Mouse (Mus musculus) midbrain, postnatal 0 days (tissue): ENCODE measurements at regions not wholly inside any gene's neighbourhood (a gene's known extent, or its start where the extent isn't known, plus 50 kb on each side); places are given as distances from the start of the nearest gene placed in this dataset.

ENCODE experiments used
- ATAC-seq: fragments of 200-750 bp; cut with Nextera tagmentation; 2 replicates; pipeline ENCODE4 v1.8.0; 2017; ENCODE audit warnings: moderate number of reproducible peaks, mild to moderate bottlenecking, moderate TSS enrichment, moderate library complexity; ENCODE audit not compliant: low FRiP score
- DNase-seq: peaks from one replicate; pipeline ENCODE4 v3.0.0-alpha.2; 2015; ENCODE audit warnings: low spot score
- H3K27ac ChIP-seq: fragments of 300-500 bp; sonication (generic); 2 replicates; pipeline ENCODE4 v1.5.1; 2014; ENCODE audit warnings: low read depth, mild to moderate bottlenecking, low read length, mixed read lengths
- H3K27me3 ChIP-seq: fragments of 300-500 bp; sonication (generic); 2 replicates; pipeline ENCODE4 v1.6.1; 2014; ENCODE audit warnings: low read length, control low read depth, mixed read lengths; ENCODE audit not compliant: insufficient read depth
- H3K36me3 ChIP-seq: fragments of 300-500 bp; sonication (generic); 2 replicates; pipeline ENCODE4 v1.6.1; 2014; ENCODE audit warnings: low read length, control low read depth, mixed read lengths; ENCODE audit not compliant: insufficient read depth
- H3K4me1 ChIP-seq: fragments of 300-500 bp; sonication (generic); 2 replicates; pipeline ENCODE4 v1.6.1; 2014; ENCODE audit warnings: mild to moderate bottlenecking, control low read depth, antibody characterized with exemption, low read length, mixed read lengths; ENCODE audit not compliant: insufficient read depth
- H3K4me2 ChIP-seq: fragments of 300-500 bp; sonication (generic); 2 replicates; pipeline ENCODE4 v1.6.1; 2014; ENCODE audit warnings: low read depth, mild to moderate bottlenecking, low read length, mixed read lengths; ENCODE audit not compliant: poor library complexity, severe bottlenecking
- H3K4me3 ChIP-seq: fragments of 300-500 bp; sonication (generic); 2 replicates; pipeline ENCODE4 v1.5.1; 2014; ENCODE audit warnings: low read depth, mild to moderate bottlenecking, low read length, moderate library complexity
- H3K9ac ChIP-seq: fragments of 300-500 bp; sonication (generic); replicated peaks from 2 replicates; pipeline ENCODE4 v1.6.1; 2014; ENCODE audit warnings: mild to moderate bottlenecking, low read length, moderate library complexity, mixed read lengths; ENCODE audit not compliant: poor library complexity, severe bottlenecking
- H3K9me3 ChIP-seq: fragments of 300-500 bp; sonication (generic); 2 replicates; pipeline ENCODE4 v1.6.1; 2016; ENCODE audit warnings: low read length, control low read depth
- CTCF ChIP-seq: IDR thresholded peaks from 2 replicates; pipeline ENCODE4 v1.5.1; 2016; ENCODE audit warnings: antibody characterized with exemption, mild to moderate bottlenecking
- WGBS: fragments of 180-500 bp; shearing (Covaris S2); extraction: QIAGEN DNeasy Blood & Tissue Kit; methylation state at CpG from one replicate; pipeline ENCODE4 v1.1.7; 2014; 5-methylcytosine and 5-hydroxymethylcytosine counted together

DNA sequence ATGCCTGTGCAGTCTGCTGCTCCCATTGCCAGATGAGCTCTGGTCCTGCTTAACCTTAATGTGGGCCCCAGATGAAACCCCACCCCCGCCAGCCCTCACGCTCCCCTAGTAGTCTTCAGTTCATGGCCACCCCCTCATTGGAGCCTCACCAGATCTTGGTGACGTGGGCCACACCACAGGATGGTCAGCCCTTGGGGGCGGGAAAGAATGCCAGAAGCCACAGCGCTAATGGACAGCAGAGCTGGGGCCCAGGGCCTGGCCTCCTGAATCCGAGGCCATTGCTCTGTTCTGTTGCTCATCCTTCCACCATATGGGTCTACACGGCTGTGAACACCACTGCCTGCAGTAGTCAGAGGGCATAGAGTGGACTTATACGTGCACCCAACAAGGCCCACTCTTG, 83.9 kb downstream of the Tomm20 start:
- Histone ChIP-seq H3K4me1 (no peaks in the 10 kb centered on the region), H3K4me3 (no peak overlapping the region), H3K9ac (no peak overlapping the region), H3K27me3 (no peaks in the 10 kb centered on the region), H3K27ac (no peak overlapping the region), H3K9me3 (no peaks in the 10 kb centered on the region), H3K4me2 (no peak overlapping the region), H3K36me3 (no peaks in the 10 kb centered on the region)
- TF ChIP-seq CTCF: no peak
- WGBS: 94% methylated on average over 8 of the region's 8 CpGs
- no peak for DNase-seq
- no peak for ATAC-seq

GRCm38 (mm10) chr8:126860630-126861029, 85.0 kb downstream of the Tomm20 start:
- Histone ChIP-seq H3K9ac (no peak overlapping the region), H3K27me3 (no peaks in the 10 kb centered on the region), H3K27ac (no peak overlapping the region), H3K9me3 (no peaks in the 10 kb centered on the region), H3K4me2 (no peak overlapping the region), H3K4me3 (no peak overlapping the region), H3K4me1 (no peaks in the 10 kb centered on the region), H3K36me3 (no peaks in the 10 kb centered on the region)
- ATAC-seq: no peak
- DNase-seq: no peak
- WGBS: 92% methylated on average over 7 of the region's 7 CpGs
- no peak for TF ChIP-seq CTCF

DNA sequence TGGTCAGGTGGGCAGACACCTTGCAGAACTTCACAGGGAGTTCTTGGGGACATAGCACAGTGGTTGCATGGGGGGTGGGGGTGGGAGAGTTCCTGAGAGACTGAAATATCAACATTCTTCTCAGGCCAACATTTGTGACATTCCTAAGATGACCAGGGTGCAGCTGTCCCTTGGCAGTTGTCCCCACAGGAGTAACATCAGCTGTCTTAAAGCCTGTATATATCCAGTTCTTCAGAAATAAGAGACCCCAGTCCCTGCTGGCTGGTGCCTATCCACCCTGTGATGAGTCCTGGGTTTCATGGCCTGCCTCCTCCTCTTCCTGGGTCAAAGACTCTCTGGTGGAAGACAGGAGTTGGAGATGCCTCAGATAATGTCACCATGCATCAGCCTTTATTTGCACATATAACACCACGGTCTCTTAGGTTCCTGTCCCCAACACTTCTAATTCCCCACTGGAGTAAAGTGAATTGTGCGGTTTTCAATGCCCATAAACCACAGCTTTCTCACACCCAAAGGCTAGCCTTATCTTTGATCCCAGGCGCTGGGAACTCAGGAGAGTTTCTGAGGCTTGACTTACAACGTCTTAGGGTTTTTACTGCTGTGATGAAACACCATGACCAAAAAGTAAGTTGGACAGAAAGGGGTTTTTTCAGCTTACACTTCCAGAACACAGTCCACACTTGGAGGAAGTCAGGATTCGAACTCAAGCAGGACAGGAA, 85.8 kb downstream of the Tomm20 start:
- Histone ChIP-seq H3K27ac (no peak overlapping the region), H3K4me2 (no peak overlapping the region), H3K9me3 (no peaks in the 10 kb centered on the region), H3K4me1 (no peaks in the 10 kb centered on the region), H3K9ac (no peak overlapping the region), H3K27me3 (no peaks in the 10 kb centered on the region), H3K36me3 (no peaks in the 10 kb centered on the region), H3K4me3 (no peak overlapping the region)
- DNase-seq: no peak
- WGBS: 96% methylated on average over 5 of the region's 5 CpGs
- no peak for TF ChIP-seq CTCF
- no peak for ATAC-seq

- H3K9ac ChIP-seq: no peak overlapping the region
- H3K4me1 ChIP-seq: no peaks in the 10 kb centered on the region
- no peak for TF ChIP-seq CTCF
- DNase-seq (no peak), ATAC-seq (no peak)
- H3K36me3 ChIP-seq: no peaks in the 10 kb centered on the region
- H3K27me3 ChIP-seq: no peaks in the 10 kb centered on the region
- H3K9me3 ChIP-seq: no peaks in the 10 kb centered on the region
- H3K27ac ChIP-seq: no peak overlapping the region
- 82% methylated on average over 13 of the region's 13 CpGs for WGBS
- H3K4me2 ChIP-seq: no peak overlapping the region
- no peak overlapping the region for H3K4me3 ChIP-seq
Measured at GRCm38 (mm10) chr8:126857307-126858203, 88.1 kb downstream of the Tomm20 start.

- WGBS: 73% methylated on average over 5 of the region's 5 CpGs
- no peak for ATAC-seq
- no peak for TF ChIP-seq CTCF
Measured at GRCm38 (mm10) chr8:126855914-126856313, 89.7 kb downstream of the Tomm20 start.

GRCm38 (mm10) chr8:126855056-126855609, 90.5 kb downstream of the Tomm20 start:
- H3K4me3 ChIP-seq: no peak overlapping the region
- 84% methylated on average over 2 of the region's 2 CpGs for WGBS
- no peak overlapping the region for H3K27ac ChIP-seq
- DNase-seq (no peak), ATAC-seq (no peak)
- no peak for TF ChIP-seq CTCF
- no peak overlapping the region for H3K4me2 ChIP-seq
- no peaks in the 10 kb centered on the region for H3K4me1 ChIP-seq
- H3K36me3 ChIP-seq: no peaks in the 10 kb centered on the region
- no peaks in the 10 kb centered on the region for H3K27me3 ChIP-seq
- H3K9me3 ChIP-seq: no peaks in the 10 kb centered on the region
- H3K9ac ChIP-seq: no peak overlapping the region

More at GRCm38 (mm10) chr8:126855914-126856313, 89.7 kb downstream of the Tomm20 start:
- H3K9ac ChIP-seq: no peak overlapping the region
- H3K27ac ChIP-seq: no peak overlapping the region
- no peaks in the 10 kb centered on the region for H3K27me3 ChIP-seq
- H3K4me3 ChIP-seq: no peak overlapping the region
- no peaks in the 10 kb centered on the region for H3K9me3 ChIP-seq
- H3K4me1 ChIP-seq: no peaks in the 10 kb centered on the region
- H3K36me3 ChIP-seq: no peaks in the 10 kb centered on the region
- DNase-seq: no peak
- no peak overlapping the region for H3K4me2 ChIP-seq
